Mouse (Mus musculus) testis, adult 2 months (tissue): ENCODE measurements around the gene Gprasp1. TPM values are rescaled to one million over a fixed set of nuclear protein-coding genes. Genes with fewer than 3 reads are reported as not detected.

Experiments
- H3K27ac ChIP-seq: fragments of 200-500 bp; 2 replicates; pipeline ENCODE4 v1.5.1; 2012; ENCODE audit warnings: low read depth, low read length; ENCODE audit not compliant: control insufficient read depth, insufficient read depth
- H3K27me3 ChIP-seq: fragments of 200-500 bp; 2 replicates; pipeline ENCODE4 v1.6.1; 2012; ENCODE audit warnings: mild to moderate bottlenecking, low read length, moderate library complexity; ENCODE audit not compliant: control insufficient read depth, insufficient read depth
- H3K36me3 ChIP-seq: fragments of 200-500 bp; 2 replicates; pipeline ENCODE4 v1.6.1; 2012; ENCODE audit warnings: mild to moderate bottlenecking, low read length; ENCODE audit not compliant: control insufficient read depth, insufficient read depth
- H3K4me1 ChIP-seq: fragments of 200-500 bp; 2 replicates; pipeline ENCODE4 v1.6.1; 2012; ENCODE audit warnings: low read length; ENCODE audit not compliant: control insufficient read depth, insufficient read depth
- H3K4me3 ChIP-seq: fragments of 200-500 bp; 2 replicates; pipeline ENCODE4 v1.5.1; 2012; ENCODE audit warnings: low read depth, mild to moderate bottlenecking, low read length, moderate library complexity, mixed read lengths; ENCODE audit not compliant: control insufficient read depth
- CTCF ChIP-seq: fragments of 200-500 bp; IDR thresholded peaks from 2 replicates; pipeline ENCODE4 v1.5.1; 2012; ENCODE audit warnings: low read depth, mild to moderate bottlenecking, inconsistent platforms, low read length, moderate library complexity; ENCODE audit not compliant: control insufficient read depth, insufficient read depth, insufficient replicate concordance
- POLR2A ChIP-seq: fragments of 200-500 bp; IDR thresholded peaks from 2 replicates; pipeline ENCODE4 v1.6.1; 2012; ENCODE audit warnings: low read depth, mild to moderate bottlenecking, inconsistent platforms, low read length, moderate library complexity; ENCODE audit not compliant: control insufficient read depth
- polyA plus RNA-seq: library from polyadenylated mRNA; depleted of rRNA; stranded (reverse); fragments of >200 nt; gene quantifications from 2 replicates; pipeline ENCODE4 v1.2.3, GENCODE M21; 2012; rRNA removed

Gprasp1 gene
- polyA plus RNA-seq = 6.5 and 8.3 TPM in 2 replicates

DNA sequence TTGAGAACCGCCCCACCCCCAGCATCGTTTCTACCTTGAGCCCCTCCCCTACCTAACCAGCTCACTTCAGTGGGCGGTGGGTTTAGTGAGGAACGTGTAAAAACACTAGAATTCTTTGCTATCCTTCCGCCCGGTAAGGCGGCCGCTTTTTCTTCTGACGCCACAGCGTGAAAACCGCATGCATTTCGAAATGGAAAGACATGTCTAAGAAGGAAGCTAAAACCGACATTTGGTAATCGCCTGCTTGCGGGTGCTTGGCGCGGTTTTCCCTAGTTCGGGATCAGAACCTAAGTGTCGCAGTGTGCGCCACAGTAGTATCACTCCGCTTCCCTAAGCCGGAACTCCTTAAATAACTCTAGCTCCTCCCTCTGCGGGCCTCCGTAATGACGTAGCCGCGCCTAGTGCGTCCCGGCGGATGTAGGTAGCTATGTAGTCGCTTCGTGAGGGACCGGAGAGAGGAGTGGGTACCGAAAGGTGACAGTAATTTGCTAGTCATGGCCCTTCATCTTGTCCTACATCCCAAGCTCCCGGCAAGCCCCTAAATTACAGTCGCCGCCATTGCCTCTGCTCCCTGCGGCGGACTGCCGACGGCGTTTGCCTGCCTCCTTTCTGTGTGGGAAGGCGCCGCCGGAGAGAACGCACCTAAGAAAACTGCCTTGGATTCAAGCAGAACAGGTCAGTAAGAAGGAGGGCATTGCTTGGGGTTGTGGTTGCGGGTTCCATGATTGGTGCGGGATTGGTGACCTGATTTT, at the start of gene Gprasp1, which contains the start of gene Armcx5:
TSS of gene Gprasp1 (plus strand) at position 430 of the 752 bp plus-strand sequence.
TSS of gene Armcx5 (plus strand) at position 430 of the 752 bp plus-strand sequence.
- Histone ChIP-seq H3K36me3 (no peaks in the 10 kb centered on the region), H3K4me1 (no peaks in the 10 kb centered on the region), H3K4me3 (peak within 1 kb of the TSS; percentile 93), H3K27me3 (no peaks in the 10 kb centered on the region), H3K27ac (peak within 1 kb of the TSS; percentile 61)
- TF ChIP-seq POLR2A (peak; percentile 67), CTCF (no peak)

DNA sequence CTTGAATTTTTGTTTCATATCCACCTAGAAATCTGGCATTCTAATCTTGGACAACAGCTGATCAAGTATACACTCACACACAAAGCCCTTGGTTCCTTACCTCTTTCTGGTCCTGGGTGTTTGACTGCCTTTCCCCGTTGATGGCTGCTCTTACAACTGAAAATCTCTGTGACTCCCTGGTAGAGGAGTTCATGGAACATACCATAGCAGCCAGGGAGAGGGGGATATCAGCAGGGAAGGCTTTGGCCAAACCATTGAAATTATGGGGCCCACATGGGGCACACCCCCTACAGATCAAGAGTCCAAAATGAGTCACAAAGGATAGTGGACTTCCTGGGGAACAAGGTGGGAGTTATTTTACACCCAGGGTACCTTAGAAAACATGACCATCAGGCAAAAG, 48.9 kb upstream of the Gprasp1 start, which contains the start of gene Tcp11x2:
TSS of gene Tcp11x2 (minus strand) at position 158 of the 400 bp plus-strand sequence.
- TF ChIP-seq CTCF = no peak
- TF ChIP-seq POLR2A = no peak
- Histone ChIP-seq H3K27me3 (no peaks in the 10 kb centered on the region), H3K4me3 (peak within 1 kb of the TSS; percentile 62; the same call in 1 of the 2 replicates), H3K27ac (peak within 1 kb of the TSS; percentile 49; the same call in 1 of the 2 replicates), H3K36me3 (no peaks in the 10 kb centered on the region), H3K4me1 (no peaks in the 10 kb centered on the region)

- Histone ChIP-seq H3K4me3 (no peak overlapping the region), H3K4me1 (no peaks in the 10 kb centered on the region), H3K27ac (no peak overlapping the region), H3K27me3 (no peaks in the 10 kb centered on the region), H3K36me3 (no peaks in the 10 kb centered on the region)
- no peak for TF ChIP-seq POLR2A
- no peak for TF ChIP-seq CTCF
Measured at GRCm38 (mm10) chrX:135703111-135703510, 39.4 kb upstream of the Gprasp1 start.

- Histone ChIP-seq H3K4me1 (no peaks in the 10 kb centered on the region), H3K27me3 (no peaks in the 10 kb centered on the region), H3K27ac (no peak overlapping the region), H3K4me3 (no peak overlapping the region), H3K36me3 (no peaks in the 10 kb centered on the region)
- TF ChIP-seq CTCF (no peak), POLR2A (no peak)
Measured at GRCm38 (mm10) chrX:135704349-135704748, 38.2 kb upstream of the Gprasp1 start.

- TF ChIP-seq CTCF (no peak), POLR2A (no peak)
- H3K27me3 ChIP-seq = no peaks in the 10 kb centered on the region
- H3K4me3 ChIP-seq = no peak overlapping the region
- H3K36me3 ChIP-seq = no peaks in the 10 kb centered on the region
- no peaks in the 10 kb centered on the region for H3K4me1 ChIP-seq
- H3K27ac ChIP-seq = no peak overlapping the region
Measured at GRCm38 (mm10) chrX:135712845-135713244, 29.7 kb upstream of the Gprasp1 start.

- TF ChIP-seq CTCF = no peak
- Histone ChIP-seq H3K27me3 (no peaks in the 10 kb centered on the region), H3K4me3 (peak within 1 kb of the TSS; percentile 67)
Measured at GRCm38 (mm10) chrX:135725161-135725560, 17.4 kb upstream of the Gprasp1 start, which contains the start of gene Tmsb15a. Gene Tmsb15a (minus strand): TSS chrX:135725261.

DNA sequence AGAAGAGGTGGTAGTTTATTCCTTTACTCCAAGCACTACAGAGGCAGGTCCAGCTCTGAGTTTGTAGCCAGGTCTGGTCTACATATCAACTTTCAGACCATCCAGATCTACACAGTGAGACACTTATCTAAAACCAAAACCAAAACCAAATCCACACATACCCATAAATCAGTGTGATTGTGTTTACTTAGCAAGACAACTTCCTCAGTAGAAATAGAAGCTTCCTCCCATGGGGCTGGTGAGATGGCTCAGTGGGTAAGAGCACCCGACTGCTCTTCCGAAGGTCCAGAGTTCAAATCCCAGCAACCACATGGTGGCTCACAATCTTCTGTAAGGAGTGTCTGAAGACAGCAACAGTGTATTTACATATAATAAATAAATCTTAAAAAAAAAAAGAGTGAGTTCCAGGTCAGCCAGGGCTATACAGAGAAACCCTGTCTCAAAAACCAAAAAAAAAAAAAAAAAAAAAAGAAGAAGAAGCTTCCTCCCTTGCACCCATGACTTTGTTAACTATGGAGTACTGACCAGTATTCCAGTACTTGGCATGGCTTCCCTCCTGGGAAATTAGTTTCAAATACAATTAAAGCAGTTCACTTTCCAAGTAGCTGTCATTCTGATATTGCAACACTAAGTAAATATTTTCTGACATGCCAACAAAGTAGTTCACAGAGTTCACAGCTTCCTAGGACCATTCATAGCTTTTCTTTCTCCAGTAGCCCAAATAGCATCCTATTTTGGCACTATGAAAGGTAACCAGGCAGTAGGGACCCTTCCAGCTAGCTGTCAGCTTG, 3.6 kb upstream of the Gprasp1 start:
- Histone ChIP-seq H3K27ac (no peak overlapping the region), H3K4me3 (no peak overlapping the region), H3K4me1 (no peaks in the 10 kb centered on the region), H3K36me3 (no peaks in the 10 kb centered on the region), H3K27me3 (no peaks in the 10 kb centered on the region)
- TF ChIP-seq CTCF = no peak
- no peak for TF ChIP-seq POLR2A

More at GRCm38 (mm10) chrX:135725161-135725560, 17.4 kb upstream of the Gprasp1 start, which contains the start of gene Tmsb15a:
- no peaks in the 10 kb centered on the region for H3K36me3 ChIP-seq
- peak within 1 kb of the TSS; percentile 25 for H3K27ac ChIP-seq
- H3K4me1 ChIP-seq = no peaks in the 10 kb centered on the region
